Mouse (Mus musculus): ENCODE measurements at regions not wholly inside any gene's neighbourhood (a gene's known extent, or its start where the extent isn't known, plus 50 kb on each side); places are given as distances from the start of the nearest gene placed in this dataset.

DNA sequence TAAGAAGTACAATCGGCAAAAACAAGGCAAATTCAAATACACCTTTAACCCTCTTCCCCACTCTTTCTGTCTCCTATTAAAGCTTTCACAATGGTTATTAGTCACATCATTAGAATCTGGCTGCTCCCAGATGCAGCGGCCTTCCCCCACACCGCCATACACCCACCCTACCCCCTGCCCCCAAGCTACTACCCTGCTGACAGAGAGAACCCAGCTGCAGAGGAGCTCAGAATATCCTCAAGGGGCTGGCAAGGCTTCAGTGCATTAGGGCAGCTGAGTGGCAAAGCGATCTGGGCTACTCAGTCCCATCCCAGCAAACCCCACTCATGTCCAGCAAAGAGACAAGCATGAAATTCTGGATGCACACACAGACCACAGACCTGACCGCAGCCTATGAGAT lies 113.6 kb upstream of the Rgma start:
- no peak for DNase-seq (ENCODE audit: extremely low spot score)

DNA sequence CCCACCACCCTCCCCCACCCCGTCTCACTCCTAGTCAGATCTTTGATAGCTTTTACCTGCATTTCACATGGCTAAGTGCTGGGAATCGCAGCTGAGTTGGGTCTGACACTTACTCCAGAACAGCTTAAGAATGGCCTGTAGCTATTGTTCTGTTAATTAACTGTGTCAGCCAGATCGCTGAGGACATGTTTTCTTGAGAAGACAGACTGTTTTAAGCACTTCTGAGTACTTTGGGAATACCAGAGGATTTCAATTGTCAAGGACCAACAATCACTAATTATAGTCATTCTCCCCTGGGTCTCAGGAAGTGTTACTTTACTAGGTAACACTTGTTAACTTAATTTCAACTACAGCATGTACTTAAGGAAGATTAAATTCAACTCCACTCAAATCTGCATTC lies 112.8 kb upstream of the Rgma start:
- DNase-seq (ENCODE audit: extremely low spot score), result no peak

DNA sequence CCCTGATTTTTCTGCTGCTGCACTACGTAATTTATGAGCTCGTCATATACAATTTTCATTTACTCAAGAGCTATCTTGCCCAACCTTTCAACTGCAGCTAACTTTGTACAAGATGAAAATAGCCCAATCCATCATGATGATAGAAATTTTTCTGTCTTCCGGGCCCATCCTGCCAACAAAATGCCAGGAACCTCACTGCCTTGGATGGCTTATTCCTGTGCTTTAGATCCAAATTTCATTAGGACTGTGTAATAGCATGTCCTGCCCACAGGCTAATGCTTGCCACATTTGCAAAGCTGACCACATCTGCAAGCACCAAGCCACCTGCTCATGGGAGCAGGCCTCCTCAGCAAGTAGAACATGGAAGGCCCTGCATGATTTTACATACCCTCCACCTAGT lies 105.7 kb upstream of the Rgma start:
- no peak for DNase-seq (ENCODE audit: extremely low spot score)

- no peak for DNase-seq (ENCODE audit: extremely low spot score)
Measured at GRCm38 (mm10) chr7:73272787-73273186, 102.5 kb upstream of the Rgma start.

GRCm38 (mm10) chr7:73275814-73276271 lies 99.5 kb upstream of the Rgma start:
- no peak for DNase-seq (ENCODE audit: extremely low spot score)

- DNase-seq (ENCODE audit: extremely low spot score), result no peak
Measured at GRCm38 (mm10) chr7:73278616-73279015, 96.7 kb upstream of the Rgma start.

GRCm38 (mm10) chr7:73279936-73280445 lies 95.3 kb upstream of the Rgma start:
- DNase-seq (ENCODE audit: extremely low spot score), result no peak

DNA sequence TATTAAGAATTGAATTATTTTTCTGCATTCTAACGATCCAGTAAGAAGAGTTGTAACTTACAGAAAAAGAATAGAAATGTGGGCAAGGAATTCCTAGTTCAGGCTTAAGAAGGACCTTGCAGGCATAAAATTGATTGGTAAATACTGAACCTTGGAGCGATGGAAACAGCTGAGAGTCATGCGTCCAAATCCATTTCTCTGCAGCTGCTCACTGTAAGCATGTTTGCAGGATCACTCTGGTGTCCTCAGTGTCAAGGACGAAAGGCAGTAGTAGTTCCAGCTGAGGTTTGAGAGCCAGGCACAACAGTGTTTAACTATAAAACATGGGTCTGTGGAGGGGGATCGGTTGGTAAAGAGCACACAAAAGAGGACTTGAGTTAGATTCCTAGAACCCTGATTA lies 89.1 kb upstream of the Rgma start:
- no peak for DNase-seq (ENCODE audit: extremely low spot score)

DNA sequence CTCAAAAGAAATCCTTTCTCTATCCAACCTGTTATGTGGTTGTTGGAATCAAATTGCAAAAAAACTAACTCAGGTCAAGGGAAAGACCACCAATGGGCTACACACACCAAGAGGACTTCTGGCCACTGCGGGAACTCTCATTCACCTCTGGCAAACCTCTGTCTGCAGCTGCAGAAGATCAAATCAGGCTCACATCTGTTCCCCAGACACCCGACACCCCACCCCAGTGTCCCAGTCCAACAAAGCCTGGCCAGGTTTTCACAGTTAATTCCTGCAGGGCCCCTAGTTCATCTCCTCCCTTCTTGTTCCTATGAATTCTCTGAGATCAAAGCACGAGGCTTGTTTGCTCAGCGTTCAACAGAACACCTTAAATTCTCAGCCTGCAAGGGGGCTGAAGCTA lies 82.0 kb upstream of the Rgma start:
- peak; percentile 6 for DNase-seq (ENCODE audit: extremely low spot score)

GRCm38 (mm10) chr7:73294399-73294798 lies 80.9 kb upstream of the Rgma start:
- no peak for DNase-seq (ENCODE audit: extremely low spot score)

DNA sequence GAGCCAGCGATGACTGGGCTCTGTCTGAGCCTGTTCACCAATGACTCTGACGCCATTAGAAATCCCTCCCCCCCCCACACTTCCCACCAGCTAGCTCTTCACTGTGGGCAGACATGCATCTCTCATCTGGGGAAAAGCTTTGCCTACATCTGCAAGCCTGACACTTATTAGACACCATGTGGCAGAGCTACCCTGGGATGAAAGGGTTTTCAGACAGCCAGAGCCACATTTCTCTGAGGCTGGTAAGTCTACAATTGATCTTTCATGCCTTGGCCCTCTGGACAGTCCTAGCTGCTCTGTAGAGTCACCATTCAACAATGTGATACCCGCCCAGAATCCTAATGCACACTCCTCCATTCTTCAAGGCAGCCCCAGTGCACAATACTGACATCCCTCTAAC lies 72.8 kb upstream of the Rgma start:
- DNase-seq (ENCODE audit: extremely low spot score), result no peak

DNA sequence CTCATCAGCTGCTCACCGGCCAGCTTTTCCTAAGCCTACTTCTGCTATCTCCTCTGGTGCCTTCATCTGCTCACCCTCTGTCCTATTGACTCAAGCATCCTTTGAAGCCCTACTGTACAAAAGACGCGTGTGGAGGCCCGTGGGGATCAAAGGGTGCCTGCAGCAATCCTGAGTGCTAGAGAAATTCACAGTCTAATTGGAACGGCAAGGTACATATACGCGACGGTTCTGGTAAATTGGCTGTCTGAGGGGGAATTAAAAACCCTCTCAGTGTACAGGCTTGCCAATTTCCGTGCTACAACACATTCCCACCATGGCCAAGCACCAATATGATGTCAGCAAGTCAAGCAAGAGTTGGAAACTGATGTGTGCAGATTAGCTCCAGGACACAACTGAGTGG lies 71.5 kb upstream of the Rgma start:
- no peak for DNase-seq (ENCODE audit: extremely low spot score)

DNA sequence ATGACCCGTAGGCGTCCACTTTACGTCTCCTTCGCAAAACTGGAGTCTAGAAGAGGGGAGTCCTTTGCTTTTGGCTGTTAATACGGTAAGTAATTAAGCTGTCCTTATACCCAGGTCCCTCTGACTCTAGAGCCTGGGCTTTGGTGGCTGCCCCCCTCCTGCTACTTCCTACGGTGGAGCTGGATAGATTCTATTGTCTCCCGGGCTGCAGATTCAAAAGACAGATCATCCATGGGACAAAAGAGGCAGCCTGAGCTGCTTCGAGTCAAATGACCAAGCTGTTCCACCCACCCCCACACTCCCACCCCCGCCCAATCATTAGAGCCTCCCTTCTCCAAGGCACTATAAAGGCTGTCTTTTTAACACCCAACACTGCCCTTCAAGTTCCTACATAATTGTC lies 70.5 kb upstream of the Rgma start:
- DNase-seq (ENCODE audit: extremely low spot score), result peak; percentile 59

DNA sequence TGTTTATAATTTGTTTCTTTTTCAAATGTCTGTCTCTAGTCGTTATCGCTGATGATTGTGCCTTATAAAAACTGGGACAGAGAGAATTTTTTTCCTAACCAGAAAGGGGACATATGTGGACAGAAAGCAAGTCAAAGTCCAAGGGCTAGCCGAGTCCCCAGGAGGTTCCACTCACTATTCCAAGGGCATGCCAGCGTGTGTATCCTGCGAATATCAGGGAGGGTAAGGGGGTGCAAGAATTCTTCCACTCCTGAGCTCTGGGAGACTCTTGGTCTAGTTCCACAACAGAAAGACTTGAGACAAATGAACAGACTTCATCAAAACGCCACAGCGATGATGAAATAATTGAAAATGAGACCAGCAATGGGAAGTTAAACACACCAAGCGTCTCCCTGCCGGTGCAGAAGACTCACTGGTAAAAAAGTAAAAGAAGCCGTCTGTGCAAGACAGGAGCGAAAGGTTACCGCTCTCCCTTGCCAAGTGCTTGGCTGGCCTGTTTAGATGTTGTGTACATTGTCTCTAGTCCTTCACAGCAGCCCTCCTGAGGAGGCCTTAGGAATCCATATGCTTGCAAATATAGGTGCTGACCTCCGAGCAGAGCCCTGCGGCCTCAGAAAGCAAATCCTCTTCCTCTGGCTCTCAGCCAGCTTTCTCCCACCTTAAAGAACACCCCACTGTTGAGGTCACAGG lies 69.9 kb upstream of the Rgma start:
- DNase-seq (ENCODE audit: extremely low spot score), result peak; percentile 28

DNA sequence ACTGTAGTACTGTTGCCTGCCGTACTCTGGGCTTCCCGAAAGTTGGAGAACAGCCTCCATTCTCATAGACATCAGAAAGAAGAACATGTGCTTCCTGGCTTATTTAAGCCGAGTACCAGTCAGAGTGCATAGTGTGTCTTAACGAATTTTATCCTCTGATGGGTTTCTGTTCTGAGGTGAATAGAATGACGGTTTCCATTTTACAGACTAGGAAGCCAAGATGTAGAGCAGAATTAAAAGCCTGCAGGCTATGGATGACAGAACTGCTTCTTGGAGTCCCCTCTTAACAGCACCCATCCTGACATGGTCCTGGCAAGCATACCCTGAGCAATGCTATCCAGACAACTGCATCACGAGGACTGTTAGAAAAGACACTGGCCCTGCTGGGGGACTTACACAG lies 69.0 kb upstream of the Rgma start:
- DNase-seq (ENCODE audit: extremely low spot score), result no peak

DNA sequence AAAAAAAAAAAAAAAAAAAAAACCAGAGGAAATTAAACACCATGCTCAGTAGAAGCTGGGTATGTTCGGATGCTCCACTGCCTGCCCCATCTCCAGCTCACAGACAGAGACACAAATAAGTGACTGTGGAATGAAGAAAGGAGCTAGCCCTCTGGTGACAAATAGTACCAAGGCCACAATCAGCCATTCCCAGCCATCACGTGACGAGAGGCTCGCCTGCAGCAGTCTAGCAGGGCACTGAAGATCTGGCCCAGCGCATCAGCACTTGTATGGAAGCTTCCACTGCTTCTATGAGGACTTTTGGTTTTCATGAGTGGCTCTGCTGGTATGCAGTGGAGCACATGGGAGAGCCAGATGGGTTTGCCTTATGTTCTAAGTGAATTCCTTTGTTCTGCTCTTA lies 68.6 kb upstream of the Rgma start:
- DNase-seq (ENCODE audit: extremely low spot score), result no peak

- no peak for DNase-seq (ENCODE audit: extremely low spot score)
Measured at GRCm38 (mm10) chr7:73307586-73308490, 67.5 kb upstream of the Rgma start.

DNA sequence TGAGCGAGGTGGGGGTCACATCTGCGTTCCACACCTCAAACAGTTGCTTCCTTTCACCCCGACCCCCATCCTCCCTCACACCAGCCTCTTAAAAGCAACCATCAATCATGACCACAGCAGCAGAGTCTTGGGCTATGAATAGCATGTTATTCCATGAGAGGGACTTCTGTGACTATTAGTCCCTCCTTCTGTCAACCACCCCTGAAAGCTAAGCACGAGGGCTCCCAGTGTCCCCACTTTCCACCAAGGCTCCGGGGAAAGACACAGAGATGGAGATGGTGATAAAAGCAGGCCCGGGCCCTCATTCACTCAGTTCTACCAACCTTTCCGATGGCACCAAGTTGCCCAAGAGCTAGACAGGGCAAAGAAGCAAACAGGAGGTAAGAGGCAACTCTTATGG lies 66.3 kb upstream of the Rgma start:
- no peak for DNase-seq (ENCODE audit: extremely low spot score)

DNA sequence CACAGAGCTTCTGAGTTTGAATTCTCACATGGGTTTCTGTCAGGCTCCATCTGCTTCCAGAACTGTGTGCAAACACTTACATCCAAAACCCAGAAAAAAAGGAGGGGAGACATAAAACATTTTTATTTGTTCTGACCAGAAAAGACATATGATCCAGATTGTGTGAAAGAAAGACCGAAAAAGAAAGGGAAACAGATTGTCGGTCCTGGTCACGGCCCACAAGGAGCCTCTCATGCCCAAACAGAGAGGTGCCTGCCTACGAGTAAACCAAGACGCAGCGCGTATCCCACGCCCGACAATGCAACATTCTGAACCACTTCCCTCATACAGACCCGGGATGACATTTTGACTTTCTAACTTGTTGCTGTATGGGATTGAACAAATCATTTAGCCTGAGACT lies 65.3 kb upstream of the Rgma start:
- DNase-seq (ENCODE audit: extremely low spot score), result no peak

- DNase-seq (ENCODE audit: extremely low spot score), result no peak
Measured at GRCm38 (mm10) chr7:73310581-73311136, 64.7 kb upstream of the Rgma start.

GRCm38 (mm10) chr7:73315555-73315954 lies 59.8 kb upstream of the Rgma start:
- DNase-seq (ENCODE audit: extremely low spot score), result no peak

DNA sequence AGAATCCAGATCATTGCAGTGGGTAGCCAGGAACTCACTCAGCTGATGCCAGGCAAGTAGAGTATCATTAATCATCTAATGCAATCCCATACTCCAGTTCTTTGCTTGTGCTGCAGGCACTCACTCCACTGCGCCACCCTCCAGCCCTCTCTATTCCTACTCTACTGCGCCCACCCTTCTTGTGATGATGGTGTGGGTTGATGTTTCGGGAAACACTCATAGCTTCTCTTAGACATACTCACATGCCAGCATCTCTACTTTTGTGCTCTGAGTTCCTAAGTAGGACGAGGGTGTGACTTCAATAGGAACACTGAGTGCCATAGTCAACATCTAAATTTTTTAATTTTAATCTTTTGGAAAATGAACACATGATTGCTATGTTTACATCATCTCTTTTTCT lies 57.7 kb upstream of the Rgma start:
- DNase-seq (ENCODE audit: extremely low spot score), result no peak

DNA sequence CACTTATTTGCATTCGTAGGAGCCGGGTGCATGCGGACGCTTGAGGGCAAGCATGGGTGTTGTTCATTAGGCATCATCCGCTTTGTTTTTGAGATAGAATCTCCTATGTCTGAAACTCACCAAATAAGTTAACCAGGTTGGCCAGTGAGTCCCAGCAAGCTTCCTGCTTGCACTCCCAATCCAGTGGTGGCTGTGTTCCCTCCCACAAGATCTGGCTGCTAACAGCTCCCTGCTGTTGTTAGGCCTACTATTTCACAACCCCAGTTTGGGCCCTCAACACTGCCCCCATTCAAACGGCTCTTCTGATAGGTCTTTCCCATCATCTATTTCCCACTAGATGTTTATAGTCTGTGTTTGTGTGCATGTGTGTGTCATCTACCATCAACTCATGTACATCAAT lies 56.3 kb upstream of the Rgma start:
- no peak for DNase-seq (ENCODE audit: extremely low spot score)
